Mouse (Mus musculus): Measurements from ENCODE around the gene Cetn2. TPM values are rescaled to one million over a fixed set of nuclear protein-coding genes. Genes with fewer than 3 reads are reported as not detected.

The Cetn2 gene
- polyA plus RNA-seq (2017; shearing (Covaris generic)) = 74.1 TPM

DNA sequence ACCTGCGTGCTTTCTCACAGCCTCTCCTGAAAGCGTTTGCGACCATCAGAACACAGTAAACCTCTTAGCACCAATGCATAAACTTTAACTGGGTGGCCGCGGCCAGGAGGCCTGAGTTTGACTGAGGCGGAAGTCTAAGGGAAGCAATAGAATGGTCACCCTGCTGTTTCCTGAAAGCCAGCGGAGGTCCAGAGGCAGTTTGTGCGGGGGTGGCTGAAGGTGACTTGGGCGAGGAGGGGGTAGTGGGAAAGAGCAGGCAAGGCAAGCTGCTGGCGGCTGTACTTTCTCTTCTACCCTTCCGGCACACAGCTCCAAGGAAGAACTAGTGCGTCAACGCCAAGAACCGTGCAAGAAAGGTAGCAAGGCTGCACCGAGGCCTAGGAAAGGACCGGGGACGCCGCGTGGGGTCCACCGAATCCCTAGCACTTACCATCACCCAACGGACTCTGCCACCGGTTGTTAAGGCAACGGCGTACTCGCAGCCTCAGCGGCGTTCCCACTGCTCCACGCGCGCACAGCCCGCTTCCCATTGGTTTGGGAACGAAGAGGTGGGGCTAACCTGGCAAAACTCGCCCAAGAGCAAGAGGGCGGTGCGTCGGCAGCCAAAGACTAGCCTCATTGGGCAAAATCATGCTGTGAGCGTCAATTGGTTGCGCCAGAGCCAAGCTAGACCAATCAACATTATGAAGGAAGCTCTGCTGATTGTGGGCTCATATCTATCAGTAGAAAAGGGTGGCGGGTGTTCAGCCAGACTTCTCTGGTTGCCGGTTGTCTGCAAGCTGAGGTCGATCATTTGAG is at the start of gene Cetn2, which contains the start of gene Nsdhl:
Gene Cetn2, minus strand, starts transcription at position 528 of the 798 bp plus-strand sequence.
Gene Nsdhl, plus strand, starts transcription at position 674 of the 798 bp plus-strand sequence.

Other genes starting within 250 kb of the Cetn2 start
- not detected for gene Gabrq, start 93.2 kb downstream of the Cetn2 start, polyA plus RNA-seq (2017; shearing (Covaris generic))
- gene Nsdhl, start 146 bp upstream of the Cetn2 start, polyA plus RNA-seq (2017; shearing (Covaris generic)) = 14.8 TPM
- not detected for gene Zfp185, start 68.9 kb upstream of the Cetn2 start, polyA plus RNA-seq (2017; shearing (Covaris generic))
- gene Pnma5, start 118.7 kb upstream of the Cetn2 start, polyA plus RNA-seq (2017; shearing (Covaris generic)) = not detected
- not detected for gene Pnma3, start 146.4 kb upstream of the Cetn2 start, polyA plus RNA-seq (2017; shearing (Covaris generic))
- 72.5 TPM for gene Xlr4a, start 164.1 kb upstream of the Cetn2 start, polyA plus RNA-seq (2017; shearing (Covaris generic))
- gene Xlr3a, start 178.7 kb upstream of the Cetn2 start, polyA plus RNA-seq (2017; shearing (Covaris generic)) = 3.0 TPM
- gene Gm14685, start 198.6 kb upstream of the Cetn2 start, polyA plus RNA-seq (2017; shearing (Covaris generic)) = 0.39 TPM
- gene Xlr5b, start 230.4 kb upstream of the Cetn2 start, polyA plus RNA-seq (2017; shearing (Covaris generic)) = not detected
- not detected for gene DXBay18, start 231.0 kb upstream of the Cetn2 start, polyA plus RNA-seq (2017; shearing (Covaris generic))